Comparison of ENCODE assay signal across 9 mouse cellular contexts in genomic region chr2:134481759-134482158, GRCm38 (mm10).
DNase-seq lines count a peak whose midpoint lies in the region; ATAC-seq lines count a peak whose summit lies in the region.
"Had no signal": no experiment of that assay in that cellular context is flagged by ENCODE, and none has a peak within 500 bp of the region (broad histone marks: within the 10 kb centered on the region; RNA-seq: fewer than 3 reads in every experiment).

No protein-coding gene starts in this region.

- peak; percentile 62 for DNase-seq in midbrain, embryonic 10.5 days (ENCODE audit: low spot score)
- peak; percentile 50 for DNase-seq in c-Kit-positive CD71-negative TER-119-negative erythroid progenitor cells, embryonic 14.5 days (ENCODE audit: low read depth)
- DNase-seq in hindlimb bud, embryonic 11.5 days (ENCODE audit: extremely low spot score, low read depth, low spot score), result peak; percentile 52
- DNase-seq in left cerebral cortex, postnatal 14 days (ENCODE audit: low spot score in 2 of 2), result peak; percentile 83 to 88
- peak; percentile 1 for DNase-seq in naive thymus-derived CD4-positive, alpha-beta T cell, adult 2 months (ENCODE audit: low read depth)
- peak; percentile 4 to 14 for DNase-seq in thymus, postnatal 36 days

- H3K9ac ChIP-seq in midbrain, embryonic 15.5 days, result no peak overlapping the region
- H3K9ac ChIP-seq in forebrain, embryonic 16.5 days (replicated peaks; ENCODE audit: low read depth, low read length), result no peak overlapping the region
- H3K9ac ChIP-seq: embryonic facial prominence, embryonic 15.5 days had no signal

- peaks cover 16% of the 10 kb centered on the region for H3K4me1 ChIP-seq in midbrain, embryonic 10.5 days
- peaks cover 6% of the 10 kb centered on the region for H3K4me1 ChIP-seq in midbrain, embryonic 15.5 days
- H3K4me1 ChIP-seq in forebrain, embryonic 16.5 days (replicated peaks; ENCODE audit: control insufficient read depth, insufficient read depth, low read length), result peaks cover 7% of the 10 kb centered on the region
- H3K4me1 ChIP-seq: embryonic facial prominence, embryonic 15.5 days had no signal

- no peaks in the 10 kb centered on the region for H3K9me3 ChIP-seq in midbrain, embryonic 10.5 days (replicated peaks)
- H3K9me3 ChIP-seq in midbrain, embryonic 15.5 days, result no peaks in the 10 kb centered on the region
- H3K9me3 ChIP-seq in forebrain, embryonic 16.5 days (ENCODE audit: control insufficient read depth, low read length), result no peaks in the 10 kb centered on the region
- H3K9me3 ChIP-seq: embryonic facial prominence, embryonic 15.5 days had no signal

- no peaks in the 10 kb centered on the region for H3K36me3 ChIP-seq in midbrain, embryonic 10.5 days
- no peaks in the 10 kb centered on the region for H3K36me3 ChIP-seq in midbrain, embryonic 15.5 days (replicated peaks)
- H3K36me3 ChIP-seq in forebrain, embryonic 16.5 days (ENCODE audit: control insufficient read depth, insufficient read depth), result no peaks in the 10 kb centered on the region
- H3K36me3 ChIP-seq: embryonic facial prominence, embryonic 15.5 days had no signal

- intact Hi-C loops in left cerebral cortex, postnatal 14 days (cut with DNase I), result loop anchor here (2.0 to 10.0 kb wide), 3 partner anchors 447 to 929 kb away; partner anchors contain the start of gene Bmp2

- WGBS in midbrain, embryonic 10.5 days, result 27% methylated on average over 8 of the region's 8 CpGs
- WGBS in midbrain, embryonic 15.5 days, result 13% methylated on average over 8 of the region's 8 CpGs
- 15% methylated on average over 8 of the region's 8 CpGs for WGBS in forebrain, embryonic 16.5 days

- H3K27me3 ChIP-seq in midbrain, embryonic 10.5 days (ENCODE audit: low read depth, poor library complexity, severe bottlenecking), result 0 out of 2 replicates have a peak, but pooled peaks cover 3% of the 10 kb centered on the region
- no peaks in the 10 kb centered on the region for H3K27me3 ChIP-seq in midbrain, embryonic 15.5 days (replicated peaks)
- no peaks in the 10 kb centered on the region for H3K27me3 ChIP-seq in forebrain, embryonic 16.5 days (replicated peaks; ENCODE audit: control insufficient read depth, insufficient read depth, low read length)
- H3K27me3 ChIP-seq: embryonic facial prominence, embryonic 15.5 days had no signal

- ATAC-seq in midbrain, embryonic 15.5 days (replicated peaks), result no peak
- ATAC-seq in forebrain, embryonic 16.5 days, result peak; percentile 61

- no peak overlapping the region for H3K27ac ChIP-seq in midbrain, embryonic 10.5 days (replicated peaks)
- no peak overlapping the region for H3K27ac ChIP-seq in midbrain, embryonic 15.5 days
- no peak overlapping the region for H3K27ac ChIP-seq in forebrain, embryonic 16.5 days (ENCODE audit: low read length)
- H3K27ac ChIP-seq: embryonic facial prominence, embryonic 15.5 days had no signal

- H3K4me2 ChIP-seq in midbrain, embryonic 15.5 days, result no peak overlapping the region
- H3K4me2 ChIP-seq in forebrain, embryonic 16.5 days (ENCODE audit: low read length), result no peak overlapping the region
- H3K4me2 ChIP-seq: embryonic facial prominence, embryonic 15.5 days had no signal

- no peak overlapping the region for H3K4me3 ChIP-seq in midbrain, embryonic 10.5 days
- H3K4me3 ChIP-seq in midbrain, embryonic 15.5 days, result no peak overlapping the region
- H3K4me3 ChIP-seq in forebrain, embryonic 16.5 days (replicated peaks; ENCODE audit: low read length), result no peak overlapping the region
- H3K4me3 ChIP-seq: embryonic facial prominence, embryonic 15.5 days had no signal

Comparison
In these comparisons a context has a peak if more than half of its experiments do, and no peak if none do; other contexts are left out.
1. DNase-seq: peak in every context shown above with its lines; median percentile 86 in left cerebral cortex, postnatal 14 days; 62 in midbrain, embryonic 10.5 days; 52 in hindlimb bud, embryonic 11.5 days; 50 in c-Kit-positive CD71-negative TER-119-negative erythroid progenitor cells, embryonic 14.5 days; 9 in thymus, postnatal 36 days; 1 in naive thymus-derived CD4-positive, alpha-beta T cell, adult 2 months.